Mouse (Mus musculus) megakaryocyte, adult 5-6 weeks (primary cell): Measurements from ENCODE around the gene Dusp7. TPM values are rescaled to one million over a fixed set of nuclear protein-coding genes. Genes with fewer than 3 reads are reported as not detected.

Source experiments
- ATAC-seq: 2 replicates; pipeline ENCODE4 v1.8.0; 2016; ENCODE audit warnings: mild to moderate bottlenecking, inconsistent platforms; ENCODE audit not compliant: poor library complexity, severe bottlenecking
- total RNA-seq, 2 experiments: library from RNA; stranded (forward) in 1 of 2; stranded (reverse) in 1 of 2; fragments of 153-499, 151-499 nt in 1 of 2; fragments of 221-1000, 200-1000 nt in 1 of 2; gene quantifications; 2 replicates each; pipeline versions ENCODE4 v1.2.3 to v1.2.4; 2015 to 2017

The Dusp7 gene
- total RNA-seq, 2 experiments from 2014 or later, result 35.0 to 71.0 TPM

- ATAC-seq, result no peak
These were observed 48.4 kb downstream of the Dusp7 start for GRCm38 (mm10) chr9:106416826-106417225.

GRCm38 (mm10) chr9:106417841-106418625 is 49.6 kb downstream of the Dusp7 start:
- peak; percentile 31; the same call in 1 of the 2 replicates for ATAC-seq

GRCm38 (mm10) chr9:106420608-106421007 is 52.2 kb downstream of the Dusp7 start:
- no peak for ATAC-seq

DNA sequence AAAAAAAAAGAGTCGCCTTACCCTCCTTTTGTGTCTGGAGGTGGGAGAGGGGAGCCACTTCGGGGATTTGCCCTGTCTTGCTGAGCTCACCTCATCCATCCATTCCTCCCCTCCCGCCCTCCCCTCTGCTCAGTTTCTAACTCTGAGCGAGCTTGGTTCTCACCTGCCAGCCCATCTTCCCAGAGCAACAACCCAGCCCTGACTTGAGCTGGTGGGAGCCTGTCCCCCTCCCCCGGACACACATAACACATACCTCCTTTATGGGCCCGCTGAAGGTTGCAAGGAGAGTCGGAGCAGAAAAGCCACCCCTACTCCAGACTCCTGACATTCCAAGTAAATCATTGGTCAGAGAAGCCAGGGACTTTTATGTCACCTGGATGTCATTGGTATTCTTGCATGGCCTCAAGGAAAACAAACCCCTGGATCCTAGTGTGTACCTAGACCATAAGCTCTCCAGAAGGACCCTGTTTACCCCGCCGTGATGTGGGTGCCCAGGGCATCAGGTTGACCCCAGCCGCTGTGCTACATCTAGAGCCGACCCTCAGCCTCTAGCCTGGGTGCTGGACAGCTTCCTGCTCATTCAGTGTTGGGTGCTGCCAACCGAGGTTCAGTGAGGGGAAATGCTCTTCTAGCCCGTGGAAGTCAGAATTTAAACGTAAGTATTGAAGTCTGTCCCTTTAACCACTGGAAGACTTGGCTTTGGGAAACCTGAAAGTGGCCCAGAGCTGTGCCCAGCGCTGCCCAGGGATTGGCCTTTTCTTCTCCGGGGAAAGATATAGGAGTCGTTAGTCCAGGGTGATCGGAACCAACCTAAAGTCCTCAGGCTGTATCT is 52.8 kb downstream of the Dusp7 start:
- ATAC-seq, result 0 out of 2 replicates have a peak, but pooled peaks have one; percentile 10

GRCm38 (mm10) chr9:106421865-106422160 is 53.4 kb downstream of the Dusp7 start:
- ATAC-seq, result peak; percentile 90

Other genes starting within 250 kb of the Dusp7 start
- 0.11 and 0.89 TPM in 2 replicates for gene Glyctk, start 210.5 kb upstream of the Dusp7 start, total RNA-seq (2015)
- 0.88 and 1.8 TPM in 2 replicates for gene Glyctk, start 210.5 kb upstream of the Dusp7 start, total RNA-seq (2017)
- 41.5 and 49.1 TPM in 2 replicates for gene Wdr82, start 197.7 kb upstream of the Dusp7 start, total RNA-seq (2015)
- gene Wdr82, start 197.7 kb upstream of the Dusp7 start, total RNA-seq (2017), result 49.8 and 61.9 TPM in 2 replicates
- gene Ppm1m, start 168.9 kb upstream of the Dusp7 start, total RNA-seq (2015), result 42.3 and 52.2 TPM in 2 replicates
- 46.4 and 49.6 TPM in 2 replicates for gene Ppm1m, start 168.9 kb upstream of the Dusp7 start, total RNA-seq (2017)
- 76.8 and 79.8 TPM in 2 replicates for gene Twf2, start 165.5 kb upstream of the Dusp7 start, total RNA-seq (2015)
- 109 and 110 TPM in 2 replicates for gene Twf2, start 165.5 kb upstream of the Dusp7 start, total RNA-seq (2017)
- gene Tlr9, start 146.0 kb upstream of the Dusp7 start, total RNA-seq (2015), result 47.5 and 51.3 TPM in 2 replicates
- 7.4 and 10.9 TPM in 2 replicates for gene Tlr9, start 146.0 kb upstream of the Dusp7 start, total RNA-seq (2017)
- gene Alas1, start 120.0 kb upstream of the Dusp7 start, total RNA-seq (2015), result 84.6 and 91.1 TPM in 2 replicates
- gene Alas1, start 120.0 kb upstream of the Dusp7 start, total RNA-seq (2017), result 110 and 116 TPM in 2 replicates
- 26.7 and 37.1 TPM in 2 replicates for gene Poc1a, start 87.6 kb upstream of the Dusp7 start, total RNA-seq (2015)
- 15.7 and 23.1 TPM in 2 replicates for gene Poc1a, start 87.6 kb upstream of the Dusp7 start, total RNA-seq (2017)
- 1,974 and 2,078 TPM in 2 replicates for gene Rpl29, start 60.8 kb downstream of the Dusp7 start, total RNA-seq (2015)
- gene Rpl29, start 60.8 kb downstream of the Dusp7 start, total RNA-seq (2017), result 1,150 and 1,200 TPM in 2 replicates
- gene Acy1, start 69.7 kb downstream of the Dusp7 start, total RNA-seq (2015), result 1.4 and 4.8 TPM in 2 replicates
- gene Acy1, start 69.7 kb downstream of the Dusp7 start, total RNA-seq (2017), result 3.5 and 4.8 TPM in 2 replicates
- gene Abhd14b, start 78.8 kb downstream of the Dusp7 start, total RNA-seq (2015), result 7.7 and 8.2 TPM in 2 replicates
- gene Abhd14b, start 78.8 kb downstream of the Dusp7 start, total RNA-seq (2017), result 2.9 and 3.2 TPM in 2 replicates
- gene Abhd14a, start 79.0 kb downstream of the Dusp7 start, total RNA-seq (2015), result 3.2 and 3.9 TPM in 2 replicates
- gene Abhd14a, start 79.0 kb downstream of the Dusp7 start, total RNA-seq (2017), result 2.2 and 4.2 TPM in 2 replicates
- gene Pcbp4, start 84.7 kb downstream of the Dusp7 start, total RNA-seq (2015), result 1.5 and 2.9 TPM in 2 replicates
- 2.4 and 4.0 TPM in 2 replicates for gene Pcbp4, start 84.7 kb downstream of the Dusp7 start, total RNA-seq (2017)
- not detected in 2 replicates for gene Gpr62, start 97.3 kb downstream of the Dusp7 start, total RNA-seq (2015)
- not detected in 2 replicates for gene Gpr62, start 97.3 kb downstream of the Dusp7 start, total RNA-seq (2017)
- 3.6 and 6.3 TPM in 2 replicates for gene Rrp9, start 107.3 kb downstream of the Dusp7 start, total RNA-seq (2015)
- gene Rrp9, start 107.3 kb downstream of the Dusp7 start, total RNA-seq (2017), result 10.0 and 16.0 TPM in 2 replicates
- 14.3 and 19.2 TPM in 2 replicates for gene Parp3, start 108.3 kb downstream of the Dusp7 start, total RNA-seq (2015)
- 26.7 and 29.7 TPM in 2 replicates for gene Parp3, start 108.3 kb downstream of the Dusp7 start, total RNA-seq (2017)
- gene Iqcf1, start 131.3 kb downstream of the Dusp7 start, total RNA-seq (2015), result not detected in 2 replicates
- not detected in 2 replicates for gene Iqcf1, start 131.3 kb downstream of the Dusp7 start, total RNA-seq (2017)
- not detected in 2 replicates for gene Iqcf5, start 145.9 kb downstream of the Dusp7 start, total RNA-seq (2015)
- gene Iqcf5, start 145.9 kb downstream of the Dusp7 start, total RNA-seq (2017), result not detected in 2 replicates
- gene Iqcf3, start 193.0 kb downstream of the Dusp7 start, total RNA-seq (2015), result not detected in 2 replicates
- gene Iqcf3, start 193.0 kb downstream of the Dusp7 start, total RNA-seq (2017), result not detected in 2 replicates
- gene Iqcf4, start 202.4 kb downstream of the Dusp7 start, total RNA-seq (2015), result not detected in 2 replicates
- gene Iqcf4, start 202.4 kb downstream of the Dusp7 start, total RNA-seq (2017), result not detected in 2 replicates